Mouse (Mus musculus) lung, embryonic 15.5 days (tissue): ENCODE data around the gene Tmem129. TPM values are rescaled to one million over a fixed set of nuclear protein-coding genes. Genes with fewer than 3 reads are reported as not detected.

Experiments used
- ATAC-seq: fragments of 200-750 bp; cut with Nextera tagmentation; 2 replicates; pipeline ENCODE4 v1.8.0; 2017; ENCODE audit warnings: moderate number of reproducible peaks, borderline replicate concordance; ENCODE audit not compliant: low FRiP score, low TSS enrichment; ENCODE audit errors: extremely low read depth
- H3K27ac ChIP-seq: fragments of 300-500 bp; sonication (generic); 2 replicates; pipeline ENCODE4 v1.5.1; 2015; ENCODE audit warnings: moderate library complexity, mild to moderate bottlenecking, inconsistent platforms
- H3K27me3 ChIP-seq: fragments of 300-500 bp; sonication (generic); 2 replicates; pipeline ENCODE4 v1.6.1; 2015; ENCODE audit warnings: inconsistent platforms
- H3K36me3 ChIP-seq: fragments of 300-500 bp; sonication (generic); 2 replicates; pipeline ENCODE4 v1.6.1; 2015; ENCODE audit warnings: inconsistent platforms
- H3K4me1 ChIP-seq: fragments of 300-500 bp; sonication (generic); 2 replicates; pipeline ENCODE4 v1.6.1; 2015; ENCODE audit warnings: inconsistent platforms
- H3K4me2 ChIP-seq: fragments of 300-500 bp; sonication (generic); 2 replicates; pipeline ENCODE4 v1.6.1; 2015; ENCODE audit warnings: inconsistent platforms, mild to moderate bottlenecking, moderate library complexity
- H3K4me3 ChIP-seq: fragments of 300-500 bp; sonication (generic); 2 replicates; pipeline ENCODE4 v1.5.1; 2015; ENCODE audit warnings: mild to moderate bottlenecking, inconsistent platforms
- H3K9ac ChIP-seq: fragments of 300-500 bp; sonication (generic); 2 replicates; pipeline ENCODE4 v1.6.1; 2015; ENCODE audit warnings: inconsistent platforms
- H3K9me3 ChIP-seq: fragments of 300-500 bp; sonication (generic); 2 replicates; pipeline ENCODE4 v1.6.1; 2016; ENCODE audit warnings: inconsistent platforms
- WGBS: fragments of 180-500 bp; shearing (Covaris S2); methylation state at CpG from one replicate; pipeline ENCODE4 v1.1.7; 2015; 5-methylcytosine and 5-hydroxymethylcytosine counted together
- polyA plus RNA-seq: library from polyadenylated mRNA; unstranded; fragments of >200 nt; fragmentation: Nextera tagmentation; extraction: Ambion mirVana; gene quantifications from 2 replicates; pipeline ENCODE4 v1.2.1, GENCODE M21; 2015

Tmem129 gene
- polyA plus RNA-seq, 1 experiment from 2014 or later, result 39.7 TPM

DNA sequence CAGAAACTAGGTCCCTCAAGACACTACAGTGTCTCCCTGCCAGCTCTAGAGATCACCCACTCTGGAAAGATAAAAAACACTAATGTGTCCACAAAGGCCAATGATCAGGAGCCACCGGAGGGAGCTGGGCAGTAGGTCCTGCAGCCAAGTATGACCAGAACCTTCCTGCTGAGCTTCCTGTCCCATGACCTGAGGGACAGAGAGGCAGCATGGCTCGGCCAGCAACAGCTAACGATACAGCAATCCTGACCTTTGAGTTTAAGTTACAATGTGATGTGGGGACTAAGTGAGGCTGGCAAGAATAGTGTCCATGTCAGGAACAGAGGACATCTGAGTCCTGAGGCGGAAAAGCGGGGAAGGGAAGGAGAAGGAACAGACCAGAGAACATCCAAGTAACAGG lies 52.9 kb downstream of the Tmem129 start:
- 78% methylated on average over 5 of the region's 5 CpGs for WGBS
- Histone ChIP-seq H3K9ac (no peak overlapping the region), H3K27me3 (no peaks in the 10 kb centered on the region), H3K4me1 (no peaks in the 10 kb centered on the region), H3K9me3 (no peaks in the 10 kb centered on the region), H3K36me3 (peaks cover 12% of the 10 kb centered on the region), H3K4me2 (no peak overlapping the region), H3K4me3 (no peak overlapping the region), H3K27ac (no peak overlapping the region)
- no peak for ATAC-seq

Other genes starting within 250 kb of the Tmem129 start
- gene Nkx1-1, start 224.4 kb downstream of the Tmem129 start, polyA plus RNA-seq, result not detected in 2 replicates
- gene Fam53a, start 28.8 kb downstream of the Tmem129 start, polyA plus RNA-seq, result 55.2 and 56.9 TPM in 2 replicates
- gene Gm9903, start 28.5 kb downstream of the Tmem129 start, polyA plus RNA-seq, result 0.33 and 0.37 TPM in 2 replicates
- 274 and 284 TPM in 2 replicates for gene Slbp, start 5.8 kb downstream of the Tmem129 start, polyA plus RNA-seq
- 217 and 227 TPM in 2 replicates for gene Tacc3, start 288 bp downstream of the Tmem129 start, polyA plus RNA-seq
- gene Fgfr3, start 63.3 kb upstream of the Tmem129 start, polyA plus RNA-seq, result 59.1 and 64.7 TPM in 2 replicates
- 46.4 and 47.1 TPM in 2 replicates for gene Letm1, start 124.4 kb upstream of the Tmem129 start, polyA plus RNA-seq
- gene Nsd2, start 162.3 kb upstream of the Tmem129 start, polyA plus RNA-seq, result 51.0 and 55.5 TPM in 2 replicates